Mouse (Mus musculus) heart, adult 2 months (tissue): ENCODE data around the gene Usp53. TPM values are rescaled to one million over a fixed set of nuclear protein-coding genes. Genes with fewer than 3 reads are reported as not detected.

Experiments used
- DNase-seq, 2 experiments: peaks; one replicate each; pipeline ENCODE4 v3.0.0; 2021
- H3K27ac ChIP-seq: fragments of 200-600 bp; 2 replicates; pipeline ENCODE4 v1.8.1; 2022
- H3K27me3 ChIP-seq: fragments of 200-500 bp; 2 replicates; pipeline ENCODE4 v1.6.1; 2012; ENCODE audit warnings: mild to moderate bottlenecking, low read length, inconsistent platforms, mixed read lengths; ENCODE audit not compliant: control insufficient read depth, insufficient read depth
- H3K36me3 ChIP-seq: fragments of 200-500 bp; 2 replicates; pipeline ENCODE4 v1.6.1; 2012; ENCODE audit warnings: low read length, inconsistent platforms; ENCODE audit not compliant: control insufficient read depth, insufficient read depth
- H3K4me1 ChIP-seq: fragments of 200-500 bp; 2 replicates; pipeline ENCODE4 v1.6.1; 2011; ENCODE audit warnings: low read length; ENCODE audit not compliant: control insufficient read depth, insufficient read depth
- H3K4me3 ChIP-seq: fragments of 200-600 bp; 2 replicates; pipeline ENCODE4 v1.8.1; 2022
- H3K79me2 ChIP-seq: fragments of 200-500 bp; replicated peaks from 2 replicates; pipeline ENCODE4 v1.6.1; 2012; ENCODE audit warnings: mild to moderate bottlenecking, inconsistent platforms, low read length, moderate library complexity, mixed read lengths; ENCODE audit not compliant: control insufficient read depth, insufficient read depth
- H3K9ac ChIP-seq: fragments of 200-500 bp; 2 replicates; pipeline ENCODE4 v1.6.1; 2012; ENCODE audit warnings: low read depth, mild to moderate bottlenecking, control low read depth, inconsistent platforms, low read length, mixed read lengths
- CTCF ChIP-seq: fragments of 200-600 bp; IDR thresholded peaks from 2 replicates; pipeline ENCODE4 v1.8.1; 2022; ENCODE audit warnings: antibody characterized with exemption, mild to moderate bottlenecking, moderate library complexity
- EP300 ChIP-seq: fragments of 200-500 bp; IDR thresholded peaks from 2 replicates; pipeline ENCODE4 v1.6.1; 2011; ENCODE audit warnings: low read depth, low read length, control low read depth; ENCODE audit not compliant: insufficient read depth
- POLR2A ChIP-seq: fragments of 200-500 bp; IDR thresholded peaks from 2 replicates; pipeline ENCODE4 v1.6.1; 2011; ENCODE audit warnings: mild to moderate bottlenecking, low read depth, low read length, control low read depth; ENCODE audit not compliant: insufficient read depth
- WGBS: fragments of 180-500 bp; shearing (Covaris S2); methylation state at CpG from one replicate; pipeline ENCODE4 v1.1.7; 2018; 5-methylcytosine and 5-hydroxymethylcytosine counted together
- intact Hi-C: fragments of 180-260 bp; cut with DNase I; formaldehyde crosslinking; loops from one replicate; pipeline ENCODE4 v1.15.1; 2025
- long read RNA-seq: library from polyadenylated mRNA; stranded (forward); transcript quantifications from one replicate; pipeline ENCODE4 v2.0.0, GENCODE M21; 2021
- polyA plus RNA-seq: library from polyadenylated mRNA; depleted of rRNA; stranded (reverse); fragments of >200 nt; gene quantifications from 2 replicates; pipeline ENCODE4 v1.2.3, GENCODE M21; 2012; rRNA removed
- total RNA-seq, 2 experiments: library from RNA; stranded (reverse); gene quantifications; 2 replicates each; pipeline ENCODE4 v1.2.3; 2021

Usp53 gene
- total RNA-seq: 1 to 10 TPM; 7.5 to 7.9 TPM
- 1.9 and 5.0 TPM in 2 replicates for polyA plus RNA-seq
- long read RNA-seq, partial matches to known transcripts: 0 of 1 reads
- long read RNA-seq, other reads (novel, unspliced or antisense): 1 of 1 reads

- H3K9ac ChIP-seq: peak within 1 kb of the TSS; percentile 88
- no peaks in the 10 kb centered on the region for H3K27me3 ChIP-seq
- peak; percentile 77 for TF ChIP-seq POLR2A
- TF ChIP-seq EP300: 0 out of 2 replicates have a peak, but pooled peaks have one; percentile 51
- no peak for TF ChIP-seq CTCF
- intact Hi-C loops: loop anchor here (1.0 to 10.0 kb wide), 3 partner anchors 60 to 1692 kb away; partner anchors contain the start of genes 1810037I17Rik and Alg14
- peaks cover 2% of the 10 kb centered on the region; the same call in 1 of the 2 replicates for H3K36me3 ChIP-seq
- H3K4me1 ChIP-seq: no peaks in the 10 kb centered on the region; the same call in 1 of the 2 replicates
- peak within 1 kb of the TSS; percentile 87 for H3K4me3 ChIP-seq
- H3K79me2 ChIP-seq: no peaks in the 10 kb centered on the region; the same call in 1 of the 2 replicates
- peak within 1 kb of the TSS; percentile 94 for H3K27ac ChIP-seq
- WGBS: 1% methylated on average over 84 of the region's 94 CpGs
- peak; percentile 93 to 96 for DNase-seq
These were observed at the start of gene Usp53 for GRCm38 (mm10) chr3:122984249-122985182. Gene Usp53 (minus strand): TSS chr3:122984510.

GRCm38 (mm10) chr3:123033804-123034203, 49.5 kb upstream of the Usp53 start:
- no peaks in the 10 kb centered on the region for H3K79me2 ChIP-seq
- no peak for DNase-seq
- peak overlapping the region; percentile 96 for H3K27ac ChIP-seq
- peak overlapping the region; percentile 51 for H3K4me3 ChIP-seq
- WGBS: 55% methylated on average over 8 of the region's 8 CpGs
- intact Hi-C loops: loop anchor here (2.0 kb wide), 1 partner anchor 53 kb away; no protein-coding TSS in a partner anchor
- H3K27me3 ChIP-seq: no peaks in the 10 kb centered on the region
- TF ChIP-seq CTCF: no peak
- TF ChIP-seq POLR2A: peak; percentile 52; the same call in 1 of the 2 replicates
- no peak for TF ChIP-seq EP300
- H3K4me1 ChIP-seq: peaks cover 2% of the 10 kb centered on the region; the same call in 1 of the 2 replicates
- peaks cover 3% of the 10 kb centered on the region; the same call in 1 of the 2 replicates for H3K36me3 ChIP-seq
- peak overlapping the region; percentile 82 for H3K9ac ChIP-seq

- intact Hi-C loops: no loop called here
- WGBS: 66% methylated on average over 3 of the region's 3 CpGs
- no peak for DNase-seq
These were observed 41.3 kb upstream of the Usp53 start for GRCm38 (mm10) chr3:123025634-123026033.

GRCm38 (mm10) chr3:123024496-123025234, 40.4 kb upstream of the Usp53 start:
- no peak overlapping the region for H3K27ac ChIP-seq
- H3K9ac ChIP-seq: no peak overlapping the region
- peaks cover 35% of the 10 kb centered on the region for H3K36me3 ChIP-seq
- no peaks in the 10 kb centered on the region for H3K27me3 ChIP-seq
- no peak for DNase-seq
- H3K79me2 ChIP-seq: no peaks in the 10 kb centered on the region; the same call in 1 of the 2 replicates
- intact Hi-C loops: no loop called here
- H3K4me3 ChIP-seq: no peak overlapping the region
- H3K4me1 ChIP-seq: no peaks in the 10 kb centered on the region; the same call in none of the 2 replicates
- WGBS: 67% methylated on average over 9 of the region's 9 CpGs
- TF ChIP-seq CTCF: no peak
- no peak for TF ChIP-seq POLR2A
- TF ChIP-seq EP300: no peak

More at GRCm38 (mm10) chr3:123025634-123026033, 41.3 kb upstream of the Usp53 start:
- Histone ChIP-seq H3K27me3 (no peaks in the 10 kb centered on the region), H3K79me2 (no peaks in the 10 kb centered on the region; the same call in 1 of the 2 replicates), H3K27ac (no peak overlapping the region), H3K9ac (no peak overlapping the region), H3K36me3 (peaks cover 34% of the 10 kb centered on the region), H3K4me3 (no peak overlapping the region), H3K4me1 (no peaks in the 10 kb centered on the region; the same call in none of the 2 replicates)
- TF ChIP-seq CTCF (no peak), EP300 (no peak), POLR2A (no peak)

GRCm38 (mm10) chr3:123018792-123019191, 34.5 kb upstream of the Usp53 start:
- WGBS: 44% methylated on average over 2 of the region's 2 CpGs
- Histone ChIP-seq H3K27me3 (no peaks in the 10 kb centered on the region), H3K4me3 (no peak overlapping the region), H3K9ac (no peak overlapping the region), H3K4me1 (no peaks in the 10 kb centered on the region; the same call in 1 of the 2 replicates), H3K79me2 (no peaks in the 10 kb centered on the region), H3K27ac (peak overlapping the region; percentile 61), H3K36me3 (peaks cover 14% of the 10 kb centered on the region)
- intact Hi-C loops: no loop called here
- TF ChIP-seq CTCF: no peak
- no peak for TF ChIP-seq EP300
- TF ChIP-seq POLR2A: no peak
- no peak for DNase-seq
